Mouse (Mus musculus): ENCODE measurements around the gene Hnf4a. TPM values are rescaled to one million over a fixed set of nuclear protein-coding genes. Genes with fewer than 3 reads are reported as not detected.

Gene Hnf4a
- polyA plus RNA-seq, 1 experiment from 2014 or later = 24.2 TPM

DNA sequence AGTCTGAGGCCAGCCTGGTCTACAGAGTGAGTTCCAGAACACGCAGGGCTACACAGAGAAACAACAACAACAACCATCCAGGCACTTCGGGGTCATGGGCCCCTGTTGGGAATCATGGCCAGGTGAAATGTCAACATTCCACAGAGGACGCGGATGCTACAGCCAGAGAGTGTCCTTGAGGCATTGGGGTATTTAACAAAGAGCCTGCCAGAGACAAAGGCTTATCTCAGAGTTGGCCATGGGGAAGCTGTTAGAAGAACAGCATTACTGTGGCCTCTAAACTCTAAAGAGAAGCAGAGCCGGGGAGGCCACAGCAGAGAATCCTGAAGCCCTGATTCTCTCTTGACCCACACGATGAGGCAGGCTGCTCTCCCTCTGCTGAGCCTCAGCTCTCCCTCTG lies 37.7 kb upstream of the Hnf4a start:
- Histone ChIP-seq H3K27ac (replicated peaks) (no peak overlapping the region), H3K4me3 (ENCODE audit: low read depth, low read length) (no peak overlapping the region), H3K9ac (ENCODE audit: low read length) (no peak overlapping the region), H3K4me2 (replicated peaks; ENCODE audit: low read depth) (no peak overlapping the region), H3K27me3 (ENCODE audit: control insufficient read depth, insufficient read depth, low read length) (no peaks in the 10 kb centered on the region), H3K36me3 (ENCODE audit: control insufficient read depth, insufficient read depth, low read length) (no peaks in the 10 kb centered on the region; the same call in 1 of the 2 replicates), H3K9me3 (ENCODE audit: control insufficient read depth, low read length) (no peaks in the 10 kb centered on the region), H3K4me1 (replicated peaks; ENCODE audit: control insufficient read depth, insufficient read depth) (0 out of 2 replicates have a peak, but pooled peaks cover 3% of the 10 kb centered on the region)
- TF ChIP-seq EP300 (optimal IDR thresholded peaks at IDR 0.05) (no peak), CTCF (IDR thresholded peaks at IDR 0.05; ENCODE audit: low read depth) (no peak)
- ATAC-seq (ENCODE audit: low FRiP score, low TSS enrichment) = no peak
- no peak for DNase-seq (ENCODE audit: low spot score)
- 89% methylated on average over 6 of the region's 6 CpGs for WGBS

GRCm38 (mm10) chr2:163469711-163470110 lies 36.9 kb upstream of the Hnf4a start:
- Histone ChIP-seq H3K36me3 (ENCODE audit: control insufficient read depth, insufficient read depth, low read length) (no peaks in the 10 kb centered on the region; the same call in 1 of the 2 replicates), H3K4me2 (replicated peaks; ENCODE audit: low read depth) (no peak overlapping the region), H3K27me3 (ENCODE audit: control insufficient read depth, insufficient read depth, low read length) (no peaks in the 10 kb centered on the region), H3K9ac (ENCODE audit: low read length) (no peak overlapping the region), H3K27ac (replicated peaks) (no peak overlapping the region), H3K4me3 (ENCODE audit: low read depth, low read length) (no peak overlapping the region), H3K4me1 (replicated peaks; ENCODE audit: control insufficient read depth, insufficient read depth) (0 out of 2 replicates have a peak, but pooled peaks cover 3% of the 10 kb centered on the region), H3K9me3 (ENCODE audit: control insufficient read depth, low read length) (no peaks in the 10 kb centered on the region)
- WGBS = 95% methylated on average over 15 of the region's 15 CpGs
- no peak for ATAC-seq (ENCODE audit: low FRiP score, low TSS enrichment)
- TF ChIP-seq CTCF (IDR thresholded peaks at IDR 0.05; ENCODE audit: low read depth) = no peak
- TF ChIP-seq EP300 (optimal IDR thresholded peaks at IDR 0.05) = no peak
- DNase-seq (ENCODE audit: low spot score) = no peak

DNA sequence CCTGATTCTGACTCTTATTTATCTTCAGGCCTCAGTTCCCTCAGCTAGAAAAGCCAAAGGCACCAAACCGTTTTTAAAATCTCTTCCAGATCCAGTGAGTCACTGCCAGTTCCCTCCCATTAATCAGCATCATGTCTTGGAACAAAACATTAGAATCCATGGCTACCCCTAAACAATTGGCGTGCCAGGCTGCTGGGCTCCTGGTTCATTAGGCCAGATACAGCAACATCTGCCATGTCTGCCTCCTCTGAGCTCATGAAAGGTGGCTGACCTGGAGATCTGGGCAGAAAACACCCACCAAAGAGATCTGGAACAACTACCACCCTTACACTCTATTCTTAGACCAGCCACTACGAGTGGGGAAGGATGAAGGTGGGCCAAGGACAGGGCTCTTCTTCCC lies 35.5 kb upstream of the Hnf4a start:
- no peak overlapping the region for H3K9ac ChIP-seq (ENCODE audit: low read length)
- WGBS = 54% methylated on average over 3 of the region's 3 CpGs
- no peaks in the 10 kb centered on the region; the same call in 1 of the 2 replicates for H3K36me3 ChIP-seq (ENCODE audit: control insufficient read depth, insufficient read depth, low read length)
- TF ChIP-seq EP300 (optimal IDR thresholded peaks at IDR 0.05) (no peak), CTCF (IDR thresholded peaks at IDR 0.05; ENCODE audit: low read depth) (no peak)
- H3K4me1 ChIP-seq (replicated peaks; ENCODE audit: control insufficient read depth, insufficient read depth) = 0 out of 2 replicates have a peak, but pooled peaks cover 3% of the 10 kb centered on the region
- ATAC-seq (ENCODE audit: low FRiP score, low TSS enrichment) (no peak), DNase-seq (ENCODE audit: low spot score) (no peak)
- no peaks in the 10 kb centered on the region for H3K9me3 ChIP-seq (ENCODE audit: control insufficient read depth, low read length)
- no peaks in the 10 kb centered on the region for H3K27me3 ChIP-seq (ENCODE audit: control insufficient read depth, insufficient read depth, low read length)
- no peak overlapping the region for H3K27ac ChIP-seq (replicated peaks)
- H3K4me2 ChIP-seq (replicated peaks; ENCODE audit: low read depth) = peak overlapping the region; percentile 88
- 0 out of 2 replicates have a peak overlapping the region, but pooled peaks have one; percentile 73 for H3K4me3 ChIP-seq (ENCODE audit: low read depth, low read length)

DNA sequence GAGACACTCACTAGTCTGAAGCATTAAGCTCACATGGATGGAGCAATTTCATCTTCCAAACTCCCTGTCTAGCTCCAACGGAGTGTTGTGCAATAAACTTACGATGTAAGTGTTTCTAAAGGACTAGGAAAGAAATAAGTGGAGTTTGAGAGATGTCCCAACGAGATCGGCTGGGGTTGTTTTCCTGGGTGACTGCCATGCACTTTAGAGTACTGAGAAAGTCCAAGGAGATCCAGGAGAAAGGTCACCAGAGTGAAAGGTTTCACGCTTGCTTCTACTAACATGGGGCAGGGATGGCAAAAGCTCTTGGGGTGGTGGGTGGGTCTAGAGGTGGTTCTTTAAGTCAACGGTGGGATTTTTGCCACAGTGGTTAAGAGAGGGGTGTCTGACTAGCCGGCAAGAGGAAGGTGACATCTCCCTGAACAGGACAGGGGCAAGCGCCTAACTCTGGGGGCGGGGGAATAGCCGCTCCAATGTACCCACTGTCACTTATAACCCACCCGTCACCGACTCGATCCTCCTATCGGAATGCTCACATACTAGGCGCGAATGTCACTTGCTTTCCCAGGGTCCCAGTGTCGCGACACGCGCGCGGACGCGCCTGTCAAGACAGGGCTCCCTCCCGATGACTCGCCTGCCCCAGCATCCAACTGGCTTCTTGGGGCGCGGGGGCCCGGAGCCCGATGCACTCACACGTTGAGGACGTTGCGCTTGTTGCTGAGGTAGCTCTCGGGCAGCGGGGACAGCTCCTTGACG lies 34.7 kb upstream of the Hnf4a start:
- ATAC-seq (ENCODE audit: low FRiP score, low TSS enrichment) (peak; percentile 77), DNase-seq (ENCODE audit: low spot score) (no peak)
- Histone ChIP-seq H3K9me3 (ENCODE audit: control insufficient read depth, low read length) (no peaks in the 10 kb centered on the region), H3K9ac (ENCODE audit: low read length) (peak overlapping the region; percentile 83), H3K4me3 (ENCODE audit: low read depth, low read length) (peak overlapping the region; percentile 73), H3K4me1 (replicated peaks; ENCODE audit: control insufficient read depth, insufficient read depth) (0 out of 2 replicates have a peak, but pooled peaks cover 3% of the 10 kb centered on the region), H3K36me3 (ENCODE audit: control insufficient read depth, insufficient read depth, low read length) (no peaks in the 10 kb centered on the region; the same call in 1 of the 2 replicates), H3K27ac (replicated peaks) (peak overlapping the region; percentile 76), H3K4me2 (replicated peaks; ENCODE audit: low read depth) (peak overlapping the region; percentile 88), H3K27me3 (ENCODE audit: control insufficient read depth, insufficient read depth, low read length) (no peaks in the 10 kb centered on the region)
- TF ChIP-seq EP300 (optimal IDR thresholded peaks at IDR 0.05) = no peak
- WGBS = 2% methylated on average over 36 of the region's 36 CpGs

DNA sequence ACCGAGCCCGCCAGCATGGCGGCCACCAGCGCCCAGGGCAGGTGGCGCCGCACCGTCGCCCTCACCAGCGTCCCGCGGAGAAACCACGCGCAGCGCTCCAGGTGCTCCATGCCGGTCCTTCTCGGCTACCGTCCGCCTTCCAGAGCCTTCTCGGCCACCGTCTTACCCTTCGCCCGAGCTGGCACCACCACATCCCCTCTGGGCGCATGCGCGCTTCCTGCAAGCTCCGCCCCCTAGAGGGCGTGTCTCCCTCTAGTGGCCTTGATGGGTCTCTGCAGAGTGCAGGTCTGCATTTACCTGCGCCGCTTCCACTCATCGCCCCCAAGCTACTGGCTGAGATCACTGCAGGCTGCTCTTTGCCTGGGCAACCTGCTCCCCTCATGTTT lies 34.1 kb upstream of the Hnf4a start, which contains the start of gene Fitm2:
Fitm2 (minus strand) TSS at position 164 of the 386 bp plus-strand sequence.
- DNase-seq (ENCODE audit: low spot score) (peak; percentile 97), ATAC-seq (ENCODE audit: low FRiP score, low TSS enrichment) (peak; percentile 96)
- Histone ChIP-seq H3K27me3 (ENCODE audit: control insufficient read depth, insufficient read depth, low read length) (no peaks in the 10 kb centered on the region), H3K4me3 (ENCODE audit: low read depth, low read length) (peak within 1 kb of the TSS; percentile 73), H3K4me2 (replicated peaks; ENCODE audit: low read depth) (peak within 1 kb of the TSS; percentile 88), H3K36me3 (ENCODE audit: control insufficient read depth, insufficient read depth, low read length) (no peaks in the 10 kb centered on the region; the same call in 1 of the 2 replicates), H3K27ac (replicated peaks) (peak within 1 kb of the TSS; percentile 76), H3K9me3 (ENCODE audit: control insufficient read depth, low read length) (no peaks in the 10 kb centered on the region), H3K9ac (ENCODE audit: low read length) (peak within 1 kb of the TSS; percentile 83), H3K4me1 (replicated peaks; ENCODE audit: control insufficient read depth, insufficient read depth) (0 out of 2 replicates have a peak, but pooled peaks cover 3% of the 10 kb centered on the region)
- TF ChIP-seq EP300 (optimal IDR thresholded peaks at IDR 0.05) = no peak
- peak; percentile 100 for TF ChIP-seq CTCF (IDR thresholded peaks at IDR 0.05; ENCODE audit: low read depth)
- WGBS = under 1% methylated on average over 29 of the region's 30 CpGs

Data from stomach, postnatal 0 days (tissue).